Comparison of ENCODE assay signal across 14 mouse cellular contexts in the genomic region with DNA sequence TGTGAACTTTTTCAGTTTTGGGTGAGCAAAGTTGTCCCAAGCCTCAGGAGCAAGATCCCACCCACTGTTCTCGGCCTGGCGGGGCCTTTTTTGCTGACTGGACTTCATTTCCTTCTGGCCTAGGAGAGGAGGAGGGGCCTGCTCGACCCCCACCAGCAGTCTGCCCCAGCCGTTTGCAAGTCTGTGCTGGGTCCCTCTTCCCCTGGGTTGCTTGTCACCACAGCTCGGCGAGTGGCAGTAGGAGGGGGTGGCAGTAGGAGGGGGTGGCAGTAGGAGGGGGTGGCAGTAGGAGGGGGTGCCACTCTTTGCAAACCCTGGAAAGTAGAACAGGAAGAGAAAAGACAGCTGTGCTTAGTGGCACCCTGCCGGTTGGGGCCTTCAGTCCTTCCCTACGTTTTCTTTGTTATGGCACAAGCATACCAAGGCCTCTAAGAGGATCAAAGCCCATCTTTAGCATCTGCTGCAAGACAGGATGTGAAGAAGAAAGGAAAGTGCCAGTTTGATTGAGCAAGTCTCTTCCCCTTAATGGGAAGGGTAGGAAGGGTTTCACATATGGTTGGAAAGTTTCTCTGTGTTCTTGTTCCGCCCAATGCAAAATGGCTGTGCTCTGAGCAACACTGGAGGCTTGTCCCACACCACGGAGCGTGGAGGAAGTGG. TPM values are rescaled to one million over a fixed set of nuclear protein-coding genes. Genes with fewer than 3 reads are reported as not detected.
A peak's percentile ranks its signal among the peaks of the same experiment; 100 is the strongest.
DNase-seq lines count a peak whose midpoint lies in the region; ATAC-seq and TF ChIP-seq lines count a peak whose summit lies in the region.
"Had no signal": no experiment of that assay in that cellular context is flagged by ENCODE, and none has a peak within 500 bp of the region (broad histone marks: within the 10 kb centered on the region; RNA-seq: fewer than 3 reads in every experiment).

No protein-coding gene starts in this region.

- 0 out of 2 replicates have a peak overlapping the region, but pooled peaks have one; percentile 21 for H3K4me2 ChIP-seq in kidney, embryonic 15.5 days
- H3K4me2 ChIP-seq in midbrain, embryonic 13.5 days (replicated peaks) = no peak overlapping the region
- H3K4me2 ChIP-seq: embryonic facial prominence, embryonic 13.5 days; liver, embryonic 15.5 days; neural tube, embryonic 13.5 days had no signal

- H3K4me1 ChIP-seq in kidney, embryonic 15.5 days = no peaks in the 10 kb centered on the region
- H3K4me1 ChIP-seq in ES-Bruce4 (ENCODE audit: control insufficient read depth, insufficient read depth, low read length) = peaks cover 2% of the 10 kb centered on the region
- no peaks in the 10 kb centered on the region for H3K4me1 ChIP-seq in midbrain, embryonic 13.5 days (replicated peaks)
- H3K4me1 ChIP-seq: embryonic facial prominence, embryonic 13.5 days; liver, embryonic 15.5 days; neural tube, embryonic 13.5 days had no signal

- no peak overlapping the region for H3K4me3 ChIP-seq in kidney, embryonic 15.5 days (replicated peaks)
- no peak overlapping the region for H3K4me3 ChIP-seq in ES-Bruce4 (ENCODE audit: low read depth, low read length)
- no peak overlapping the region for H3K4me3 ChIP-seq in midbrain, embryonic 13.5 days (replicated peaks)
- H3K4me3 ChIP-seq: embryonic facial prominence, embryonic 13.5 days; left cerebral cortex, adult 2 months; liver, embryonic 15.5 days; neural tube, embryonic 13.5 days had no signal

- no peak for TF ChIP-seq CTCF in ES-Bruce4 (IDR thresholded peaks at IDR 0.05; ENCODE audit: low read depth, low read length)

- H3K9ac ChIP-seq in kidney, embryonic 15.5 days = no peak overlapping the region
- H3K9ac ChIP-seq in ES-Bruce4 (ENCODE audit: low read depth, poor library complexity, severe bottlenecking) = peak overlapping the region; percentile 2; the same call in 1 of the 2 replicates
- no peak overlapping the region for H3K9ac ChIP-seq in midbrain, embryonic 13.5 days (replicated peaks)
- H3K9ac ChIP-seq: embryonic facial prominence, embryonic 13.5 days; liver, embryonic 15.5 days; neural tube, embryonic 13.5 days had no signal

- peak; percentile 64; the same call in 1 of the 2 replicates for ATAC-seq in kidney, embryonic 15.5 days (replicated peaks; ENCODE audit: low FRiP score)
- ATAC-seq in common myeloid progenitor, adult 5-6 weeks (replicated peaks; ENCODE audit: low read depth, poor library complexity, severe bottlenecking) = peak; percentile 88
- peak; percentile 63; the same call in 1 of the 2 replicates for ATAC-seq in midbrain, embryonic 13.5 days

- no peaks in the 10 kb centered on the region for H3K36me3 ChIP-seq in kidney, embryonic 15.5 days
- no peaks in the 10 kb centered on the region for H3K36me3 ChIP-seq in ES-Bruce4 (ENCODE audit: control insufficient read depth, insufficient read depth, low read length, poor library complexity, severe bottlenecking)
- no peaks in the 10 kb centered on the region for H3K36me3 ChIP-seq in midbrain, embryonic 13.5 days
- H3K36me3 ChIP-seq: embryonic facial prominence, embryonic 13.5 days; liver, embryonic 15.5 days; neural tube, embryonic 13.5 days had no signal

- no peaks in the 10 kb centered on the region for H3K9me3 ChIP-seq in kidney, embryonic 15.5 days (replicated peaks)
- H3K9me3 ChIP-seq in ES-Bruce4 (replicated peaks; ENCODE audit: control insufficient read depth, insufficient read depth, low read length, poor library complexity, severe bottlenecking) = no peaks in the 10 kb centered on the region
- no peaks in the 10 kb centered on the region for H3K9me3 ChIP-seq in midbrain, embryonic 13.5 days
- H3K9me3 ChIP-seq: embryonic facial prominence, embryonic 13.5 days; liver, embryonic 15.5 days; neural tube, embryonic 13.5 days had no signal

- no peak overlapping the region for H3K27ac ChIP-seq in kidney, embryonic 15.5 days
- 0 out of 2 replicates have a peak overlapping the region, but pooled peaks have one; percentile 63 for H3K27ac ChIP-seq in ES-Bruce4 (ENCODE audit: insufficient read depth, low read length)
- H3K27ac ChIP-seq in midbrain, embryonic 13.5 days = no peak overlapping the region
- H3K27ac ChIP-seq: embryonic facial prominence, embryonic 13.5 days; left cerebral cortex, adult 2 months; liver, embryonic 15.5 days; neural tube, embryonic 13.5 days had no signal

- H3K27me3 ChIP-seq in kidney, embryonic 15.5 days = peaks cover 46% of the 10 kb centered on the region
- H3K27me3 ChIP-seq in ES-Bruce4 (ENCODE audit: control insufficient read depth, insufficient read depth, low read length, poor library complexity, severe bottlenecking) = no peaks in the 10 kb centered on the region
- H3K27me3 ChIP-seq in midbrain, embryonic 13.5 days = peaks cover 1% of the 10 kb centered on the region; the same call in 1 of the 2 replicates
- H3K27me3 ChIP-seq: CH12.LX; liver, embryonic 15.5 days had no signal

- no peak for TF ChIP-seq EP300 in ES-Bruce4 (IDR thresholded peaks at IDR 0.05; ENCODE audit: insufficient read depth, low read depth, low read length)

- no peak for DNase-seq in kidney, postnatal 25 days
- no peak for DNase-seq in B cell, adult 2 months
- DNase-seq in T-cell, adult 2 months (ENCODE audit: low spot score) = no peak
- DNase-seq in layer of hippocampus, postnatal 10 days (ENCODE audit: low spot score in 2 of 2) = no peak
- DNase-seq: kidney, adult 11 months had no signal

- WGBS in kidney, embryonic 15.5 days = 38% methylated on average over 11 of the region's 11 CpGs
- WGBS in midbrain, embryonic 13.5 days = 22% methylated on average over 11 of the region's 11 CpGs

- no peak for TF ChIP-seq POLR2A in ES-Bruce4 (IDR thresholded peaks at IDR 0.05; ENCODE audit: insufficient read depth, low read length)

RNA-seq across cellular contexts. Expression of a gene that starts 8.9 kb away (rescaled TPM):
- polyA plus RNA-seq in kidney, embryonic 15.5 days (2015; fragmentation: Nextera tagmentation; extraction: Ambion mirVana) = 172 and 177 TPM in 2 replicates
- polyA plus RNA-seq in ES-Bruce4 (2011; ENCODE audit: insufficient read depth, insufficient read length, low read depth, missing spikeins) = 196 and 214 TPM in 2 replicates
- total RNA-seq in common myeloid progenitor, adult 5-6 weeks (2017) = 83.7 and 101 TPM in 2 replicates
- polyA plus RNA-seq in midbrain, embryonic 13.5 days (2015; fragmentation: Nextera tagmentation; extraction: Ambion mirVana) = 134 and 143 TPM in 2 replicates
- 10 to 100 TPM; 41.3 to 49.0 TPM for total RNA-seq in layer of hippocampus, postnatal 10 days (2021)

RNA-seq across cellular contexts. Expression of a gene that starts 22.7 kb away (rescaled TPM):
- polyA plus RNA-seq in kidney, embryonic 15.5 days (2015; fragmentation: Nextera tagmentation; extraction: Ambion mirVana) = 3.4 and 3.7 TPM in 2 replicates
- polyA plus RNA-seq in ES-Bruce4 (2011; ENCODE audit: insufficient read depth, insufficient read length, low read depth, missing spikeins) = 13.1 and 15.4 TPM in 2 replicates
- 0.97 TPM in 1 of 2 replicates, not detected in the other for total RNA-seq in common myeloid progenitor, adult 5-6 weeks (2017)
- 17.5 and 20.1 TPM in 2 replicates for polyA plus RNA-seq in midbrain, embryonic 13.5 days (2015; fragmentation: Nextera tagmentation; extraction: Ambion mirVana)
- total RNA-seq in layer of hippocampus, postnatal 10 days (2021) = 100 to 1,000 TPM; 105 to 125 TPM

RNA-seq across cellular contexts. Expression of a gene that starts 33.6 kb away (rescaled TPM):
- polyA plus RNA-seq in kidney, embryonic 15.5 days (2015; fragmentation: Nextera tagmentation; extraction: Ambion mirVana) = 10.7 and 23.2 TPM in 2 replicates
- polyA plus RNA-seq in ES-Bruce4 (2011; ENCODE audit: insufficient read depth, insufficient read length, low read depth, missing spikeins) = 1.2 and 3.8 TPM in 2 replicates
- total RNA-seq in common myeloid progenitor, adult 5-6 weeks (2017) = not detected in 2 replicates
- polyA plus RNA-seq in midbrain, embryonic 13.5 days (2015; fragmentation: Nextera tagmentation; extraction: Ambion mirVana) = 1.5 and 1.7 TPM in 2 replicates
- total RNA-seq in layer of hippocampus, postnatal 10 days (2021) = 1 to 10 TPM; 3.2 to 3.9 TPM
- total RNA-seq: CH12.LX had no signal

RNA-seq across cellular contexts. Expression of a gene that starts 34.3 kb away (rescaled TPM):
- 75.9 and 81.6 TPM in 2 replicates for polyA plus RNA-seq in kidney, embryonic 15.5 days (2015; fragmentation: Nextera tagmentation; extraction: Ambion mirVana)
- polyA plus RNA-seq in ES-Bruce4 (2011; ENCODE audit: insufficient read depth, insufficient read length, low read depth, missing spikeins) = 846 and 903 TPM in 2 replicates
- total RNA-seq in common myeloid progenitor, adult 5-6 weeks (2017) = 10.5 and 12.3 TPM in 2 replicates
- polyA plus RNA-seq in midbrain, embryonic 13.5 days (2015; fragmentation: Nextera tagmentation; extraction: Ambion mirVana) = 179 and 186 TPM in 2 replicates
- total RNA-seq in layer of hippocampus, postnatal 10 days (2021) = 100 to 1,000 TPM; 138 to 153 TPM
- total RNA-seq: CH12.LX had no signal

RNA-seq across cellular contexts. Expression of a gene that starts 42.2 kb away (rescaled TPM):
- polyA plus RNA-seq in kidney, embryonic 15.5 days (2015; fragmentation: Nextera tagmentation; extraction: Ambion mirVana) = 62.7 and 66.2 TPM in 2 replicates
- polyA plus RNA-seq in ES-Bruce4 (2011; ENCODE audit: insufficient read depth, insufficient read length, low read depth, missing spikeins) = 212 and 219 TPM in 2 replicates
- 25.8 and 39.1 TPM in 2 replicates for total RNA-seq in common myeloid progenitor, adult 5-6 weeks (2017)
- polyA plus RNA-seq in midbrain, embryonic 13.5 days (2015; fragmentation: Nextera tagmentation; extraction: Ambion mirVana) = 108 and 121 TPM in 2 replicates
- total RNA-seq in layer of hippocampus, postnatal 10 days (2021) = 10 to 100 TPM; 45.2 to 52.6 TPM
- total RNA-seq: CH12.LX had no signal
